Mouse (Mus musculus) layer of hippocampus, adult 2 months (tissue): ENCODE results near the gene Dpt. TPM values are rescaled to one million over a fixed set of nuclear protein-coding genes. Genes with fewer than 3 reads are reported as not detected.
"Not testable (repeated sequence)": the region's sequence is repeated elsewhere in the genome, so short reads cannot be mapped to it uniquely, and the experiment has no call there.

Experiments
- DNase-seq, 2 experiments: peaks; one replicate each; pipeline ENCODE4 v3.0.0; 2022; ENCODE audit warnings: low spot score in 2 of 2
- H3K27ac ChIP-seq: fragments of 200-600 bp; 2 replicates; pipeline ENCODE4 v1.8.1; 2022
- H3K4me3 ChIP-seq: fragments of 200-600 bp; 2 replicates; pipeline ENCODE4 v1.8.1; 2022; ENCODE audit warnings: mild to moderate bottlenecking
- CTCF ChIP-seq: fragments of 200-600 bp; conservative IDR thresholded peaks from 2 replicates; pipeline ENCODE4 v1.8.1; 2022; ENCODE audit warnings: antibody characterized with exemption, mild to moderate bottlenecking, moderate library complexity
- total RNA-seq, 2 experiments: library from RNA; stranded (reverse); gene quantifications; 2 replicates each; pipeline ENCODE4 v1.2.3; 2021

The Dpt gene
- total RNA-seq, 2 experiments from 2014 or later = not detected

GRCm38 (mm10) chr1:164829881-164830280 is 33.4 kb downstream of the Dpt start:
- no peak for DNase-seq
- Histone ChIP-seq H3K4me3 (no peak overlapping the region), H3K27ac (no peak overlapping the region)
- no peak for TF ChIP-seq CTCF

DNA sequence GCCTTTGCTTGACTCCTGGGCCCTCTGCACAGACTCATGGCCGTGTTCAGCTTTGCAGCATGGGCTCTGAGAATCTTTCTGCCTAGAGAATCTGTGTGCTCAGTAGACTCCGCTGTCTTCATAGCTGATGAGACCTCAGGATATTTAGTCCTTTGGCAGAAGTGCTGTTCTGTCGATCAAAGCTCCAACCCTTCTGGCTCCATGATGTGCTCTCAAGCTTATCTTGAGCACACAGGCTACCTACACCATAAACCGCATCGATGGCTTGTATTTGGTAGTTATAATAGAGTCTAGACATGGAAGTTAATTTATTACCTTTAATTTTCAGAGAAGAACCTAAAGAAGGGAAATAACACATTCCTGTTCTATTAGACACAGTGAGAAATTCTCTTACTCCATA is 36.0 kb downstream of the Dpt start:
- no peak overlapping the region for H3K27ac ChIP-seq
- H3K4me3 ChIP-seq = no peak overlapping the region
- no peak for DNase-seq
- TF ChIP-seq CTCF = no peak

DNA sequence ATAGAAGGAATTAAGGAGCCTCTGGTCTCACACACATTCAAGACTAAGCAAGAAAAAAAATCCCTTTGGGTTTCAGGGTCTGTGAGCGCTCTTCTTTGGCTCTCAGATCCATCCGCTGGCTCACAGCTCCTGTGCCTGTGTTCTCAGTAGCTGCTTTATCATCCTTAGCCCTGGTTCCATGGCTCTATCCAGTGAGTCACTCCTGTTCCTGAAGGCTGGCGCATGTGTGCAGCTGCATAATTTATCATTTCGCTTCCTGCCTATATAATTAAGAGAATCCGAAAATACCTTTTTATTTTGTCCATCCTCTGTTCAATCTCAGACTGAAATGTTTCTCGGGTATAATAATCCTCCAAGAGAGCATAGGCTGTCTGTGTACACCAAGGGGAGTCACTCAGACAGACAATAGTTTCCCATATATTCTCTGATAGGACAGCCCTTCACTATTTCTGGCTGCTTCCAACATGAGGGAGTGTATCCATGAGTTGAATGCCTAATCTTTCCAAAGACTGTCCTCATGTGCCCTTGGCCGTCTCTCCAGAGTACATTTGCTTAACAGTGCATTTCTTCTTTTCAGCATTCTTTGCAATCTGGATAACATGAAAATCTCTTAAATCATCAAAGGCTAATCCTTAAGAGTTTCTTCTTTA is 52.3 kb downstream of the Dpt start:
- no peak for TF ChIP-seq CTCF
- 0 out of 2 replicates have a peak overlapping the region, but pooled peaks have one; percentile 5 for H3K27ac ChIP-seq
- no peak overlapping the region for H3K4me3 ChIP-seq
- DNase-seq = peak in 1 of 2 experiments; percentile 22

GRCm38 (mm10) chr1:164855700-164856099 is 59.3 kb downstream of the Dpt start:
- not testable (repeated sequence) for DNase-seq, H3K4me3 ChIP-seq, H3K27ac ChIP-seq

DNA sequence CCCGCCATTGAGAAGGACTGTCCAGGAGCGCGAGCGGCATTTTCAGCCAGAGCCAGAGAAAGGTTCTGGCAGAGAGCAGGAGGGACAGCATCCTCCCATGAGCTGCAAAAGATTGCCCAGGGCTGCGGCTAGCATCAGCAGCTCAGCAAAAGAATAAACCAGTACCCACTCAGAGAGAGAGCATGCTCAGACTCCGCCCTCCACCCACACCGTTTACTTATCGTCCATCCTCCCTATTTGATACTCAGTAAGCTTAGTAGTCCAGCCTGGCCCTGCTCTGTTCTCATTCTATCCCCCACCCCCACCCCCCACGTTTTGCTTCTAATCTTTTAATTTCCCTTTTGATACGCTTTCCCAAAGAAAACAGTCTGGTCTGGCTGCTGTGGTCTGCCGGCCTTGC is 63.5 kb downstream of the Dpt start:
- no peak overlapping the region for H3K4me3 ChIP-seq
- no peak for TF ChIP-seq CTCF
- H3K27ac ChIP-seq = no peak overlapping the region
- DNase-seq = no peak

GRCm38 (mm10) chr1:164860782-164861181 is 64.3 kb downstream of the Dpt start:
- no peak overlapping the region for H3K27ac ChIP-seq
- no peak for TF ChIP-seq CTCF
- no peak for DNase-seq
- no peak overlapping the region for H3K4me3 ChIP-seq

- no peak for TF ChIP-seq CTCF
- no peak for DNase-seq
- Histone ChIP-seq H3K4me3 (no peak overlapping the region), H3K27ac (peak overlapping the region; percentile 39; the same call in 1 of the 2 replicates)
These were observed 65.1 kb downstream of the Dpt start for GRCm38 (mm10) chr1:164861501-164861900.

DNA sequence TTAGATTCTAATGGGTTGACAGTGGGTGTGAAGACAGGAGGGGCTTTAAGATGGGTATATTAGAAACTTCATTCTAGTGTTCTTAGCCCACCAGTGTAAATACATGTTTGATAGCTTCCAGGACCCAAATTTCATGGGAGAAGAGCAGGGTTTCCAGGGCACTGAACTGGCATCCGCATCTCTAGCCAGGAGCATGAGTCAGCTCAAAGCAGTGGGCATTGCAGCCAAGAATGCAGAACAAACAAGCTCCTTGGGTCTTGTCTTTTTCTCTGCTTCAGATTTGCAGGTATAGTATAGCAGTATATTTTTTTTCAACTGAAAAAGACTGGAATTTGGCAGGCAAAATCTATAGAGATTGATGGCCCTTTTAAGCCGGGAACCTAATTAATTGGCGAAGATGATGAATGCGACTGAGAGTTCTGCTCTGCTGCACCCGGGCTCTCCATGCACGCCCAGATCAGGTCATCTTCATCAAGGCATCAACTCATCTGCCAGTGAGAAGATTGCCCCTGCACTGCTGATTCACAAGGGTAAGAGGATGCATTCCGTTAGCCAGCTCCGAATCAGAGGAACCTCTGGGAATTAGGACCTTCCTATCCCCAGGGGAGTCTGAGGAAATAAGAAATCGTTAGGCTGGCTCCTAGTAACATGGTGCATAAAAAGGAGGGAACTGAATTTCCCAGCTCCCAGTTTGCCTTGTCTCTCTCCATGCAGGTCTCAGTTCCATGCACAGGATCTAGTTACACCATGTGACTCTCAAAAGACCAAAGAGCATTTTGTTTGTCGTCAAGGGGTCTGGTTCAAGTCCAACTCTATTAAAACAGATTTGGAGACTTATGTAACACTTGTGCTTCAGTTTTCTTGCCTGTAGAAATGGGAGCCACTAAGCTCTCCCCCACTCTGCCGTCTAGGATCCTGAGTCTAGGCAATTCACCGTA is 66.8 kb downstream of the Dpt start:
- no peak for TF ChIP-seq CTCF
- DNase-seq = no peak
- Histone ChIP-seq H3K4me3 (peak overlapping the region; percentile 20; the same call in 1 of the 2 replicates), H3K27ac (peak overlapping the region; percentile 44; the same call in 1 of the 2 replicates)

DNA sequence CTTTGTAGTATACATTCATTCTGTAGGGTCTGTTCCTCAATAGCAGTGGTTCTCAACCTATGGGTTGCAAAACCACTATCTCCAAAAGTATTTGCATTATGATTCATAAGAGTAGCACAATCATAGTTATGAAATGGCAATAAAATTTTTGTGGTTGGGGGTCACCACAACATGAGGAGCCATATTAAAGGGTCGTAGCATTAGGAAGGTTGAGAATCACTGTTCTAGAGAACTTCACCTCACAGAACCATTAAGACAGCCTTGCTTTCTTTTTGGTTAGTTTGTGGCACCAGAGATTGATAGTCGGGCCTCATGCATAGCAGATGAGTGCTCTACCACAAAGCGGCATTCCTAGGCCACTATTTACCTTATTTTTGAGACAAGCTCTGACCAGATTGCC is 68.2 kb downstream of the Dpt start:
- Histone ChIP-seq H3K27ac (no peak overlapping the region), H3K4me3 (no peak overlapping the region)
- no peak for TF ChIP-seq CTCF
- DNase-seq = no peak

- peak; percentile 59 for TF ChIP-seq CTCF
- DNase-seq = no peak
- Histone ChIP-seq H3K4me3 (no peak overlapping the region), H3K27ac (no peak overlapping the region)
These were observed 74.2 kb downstream of the Dpt start for GRCm38 (mm10) chr1:164870694-164871093.

Other genes starting within 250 kb of the Dpt start
- not detected for gene Xcl1, start 138.9 kb downstream of the Dpt start, total RNA-seq